Mouse (Mus musculus): ENCODE measurements around the gene Srebf2. TPM values are rescaled to one million over a fixed set of nuclear protein-coding genes. Genes with fewer than 3 reads are reported as not detected.

The Srebf2 gene
- total and polyA plus RNA-seq, 2 experiments from 2014 or later = 150 to 245 TPM

- TF ChIP-seq CTCF (IDR thresholded peaks at IDR 0.05) = no peak
- Histone ChIP-seq H3K9me3 (ENCODE audit: low read length) (no peaks in the 10 kb centered on the region), H3K27me3 (ENCODE audit: insufficient read depth, low read length) (no peaks in the 10 kb centered on the region), H3K4me2 (ENCODE audit: low read depth, low read length, poor library complexity, severe bottlenecking) (no peak overlapping the region), H3K4me1 (ENCODE audit: insufficient read depth, low read length) (peaks cover 8% of the 10 kb centered on the region; the same call in 1 of the 2 replicates), H3K4me3 (ENCODE audit: low read depth, low read length) (no peak overlapping the region), H3K36me3 (ENCODE audit: insufficient read depth, low read length) (no peaks in the 10 kb centered on the region), H3K27ac (ENCODE audit: low read depth, low read length) (no peak overlapping the region), H3K9ac (replicated peaks; ENCODE audit: low read length, poor library complexity, severe bottlenecking) (no peak overlapping the region)
- ATAC-seq (ENCODE audit: low FRiP score) (no peak), DNase-seq (ENCODE audit: low spot score) (no peak)
- 95% methylated on average over 4 of the region's 4 CpGs for WGBS
These were observed 4.2 kb downstream of the Srebf2 start for GRCm38 (mm10) chr15:82151176-82151575.

- Histone ChIP-seq H3K27me3 (ENCODE audit: insufficient read depth, low read length) (no peaks in the 10 kb centered on the region), H3K9ac (replicated peaks; ENCODE audit: low read length, poor library complexity, severe bottlenecking) (no peak overlapping the region), H3K36me3 (ENCODE audit: insufficient read depth, low read length) (no peaks in the 10 kb centered on the region), H3K4me1 (ENCODE audit: insufficient read depth, low read length) (peaks cover 7% of the 10 kb centered on the region; the same call in 1 of the 2 replicates), H3K9me3 (ENCODE audit: low read length) (no peaks in the 10 kb centered on the region), H3K4me2 (ENCODE audit: low read depth, low read length, poor library complexity, severe bottlenecking) (no peak overlapping the region), H3K27ac (ENCODE audit: low read depth, low read length) (no peak overlapping the region), H3K4me3 (ENCODE audit: low read depth, low read length) (no peak overlapping the region)
- WGBS = 80% methylated on average over 12 of the region's 12 CpGs
- DNase-seq (ENCODE audit: low spot score) (no peak), ATAC-seq (ENCODE audit: low FRiP score) (no peak)
- TF ChIP-seq CTCF (IDR thresholded peaks at IDR 0.05) = no peak
These were observed 5.0 kb downstream of the Srebf2 start for GRCm38 (mm10) chr15:82152022-82152421.

- Histone ChIP-seq H3K27ac (ENCODE audit: low read depth, low read length) (no peak overlapping the region), H3K4me2 (ENCODE audit: low read depth, low read length, poor library complexity, severe bottlenecking) (no peak overlapping the region), H3K27me3 (ENCODE audit: insufficient read depth, low read length) (no peaks in the 10 kb centered on the region), H3K9ac (replicated peaks; ENCODE audit: low read length, poor library complexity, severe bottlenecking) (no peak overlapping the region), H3K36me3 (ENCODE audit: insufficient read depth, low read length) (no peaks in the 10 kb centered on the region), H3K4me1 (ENCODE audit: insufficient read depth, low read length) (peaks cover 7% of the 10 kb centered on the region; the same call in 1 of the 2 replicates), H3K9me3 (ENCODE audit: low read length) (no peaks in the 10 kb centered on the region), H3K4me3 (ENCODE audit: low read depth, low read length) (no peak overlapping the region)
- 85% methylated on average over 7 of the region's 7 CpGs for WGBS
- no peak for ATAC-seq (ENCODE audit: low FRiP score)
- TF ChIP-seq CTCF (IDR thresholded peaks at IDR 0.05) = no peak
- no peak for DNase-seq (ENCODE audit: low spot score)
These were observed 5.5 kb downstream of the Srebf2 start for GRCm38 (mm10) chr15:82152435-82152834.

- no peak for ATAC-seq (ENCODE audit: low FRiP score)
- no peak overlapping the region for H3K9ac ChIP-seq (replicated peaks; ENCODE audit: low read length, poor library complexity, severe bottlenecking)
These were observed 9.3 kb downstream of the Srebf2 start for GRCm38 (mm10) chr15:82156298-82156697.

GRCm38 (mm10) chr15:82156902-82157301, 9.9 kb downstream of the Srebf2 start:
- Histone ChIP-seq H3K27me3 (ENCODE audit: insufficient read depth, low read length) (no peaks in the 10 kb centered on the region), H3K4me1 (ENCODE audit: insufficient read depth, low read length) (0 out of 2 replicates have a peak, but pooled peaks cover 3% of the 10 kb centered on the region), H3K4me3 (ENCODE audit: low read depth, low read length) (no peak overlapping the region), H3K9ac (replicated peaks; ENCODE audit: low read length, poor library complexity, severe bottlenecking) (no peak overlapping the region), H3K4me2 (ENCODE audit: low read depth, low read length, poor library complexity, severe bottlenecking) (no peak overlapping the region), H3K9me3 (ENCODE audit: low read length) (no peaks in the 10 kb centered on the region), H3K36me3 (ENCODE audit: insufficient read depth, low read length) (no peaks in the 10 kb centered on the region), H3K27ac (ENCODE audit: low read depth, low read length) (no peak overlapping the region)
- WGBS = 84% methylated on average over 10 of the region's 10 CpGs
- no peak for ATAC-seq (ENCODE audit: low FRiP score)
- no peak for TF ChIP-seq CTCF (IDR thresholded peaks at IDR 0.05)
- DNase-seq (ENCODE audit: low spot score) = no peak

More at GRCm38 (mm10) chr15:82156298-82156697, 9.3 kb downstream of the Srebf2 start:
- DNase-seq (ENCODE audit: low spot score) = no peak
- Histone ChIP-seq H3K4me2 (ENCODE audit: low read depth, low read length, poor library complexity, severe bottlenecking) (no peak overlapping the region), H3K4me1 (ENCODE audit: insufficient read depth, low read length) (0 out of 2 replicates have a peak, but pooled peaks cover 2% of the 10 kb centered on the region), H3K4me3 (ENCODE audit: low read depth, low read length) (no peak overlapping the region), H3K27ac (ENCODE audit: low read depth, low read length) (no peak overlapping the region), H3K27me3 (ENCODE audit: insufficient read depth, low read length) (no peaks in the 10 kb centered on the region), H3K9me3 (ENCODE audit: low read length) (no peaks in the 10 kb centered on the region), H3K36me3 (ENCODE audit: insufficient read depth, low read length) (no peaks in the 10 kb centered on the region)
- 95% methylated on average over 6 of the region's 6 CpGs for WGBS
- TF ChIP-seq CTCF (IDR thresholded peaks at IDR 0.05) = no peak

GRCm38 (mm10) chr15:82158243-82159035, 11.5 kb downstream of the Srebf2 start:
- no peak for TF ChIP-seq CTCF (IDR thresholded peaks at IDR 0.05)
- Histone ChIP-seq H3K9ac (replicated peaks; ENCODE audit: low read length, poor library complexity, severe bottlenecking) (no peak overlapping the region), H3K27ac (ENCODE audit: low read depth, low read length) (no peak overlapping the region), H3K4me1 (ENCODE audit: insufficient read depth, low read length) (0 out of 2 replicates have a peak, but pooled peaks cover 3% of the 10 kb centered on the region), H3K4me2 (ENCODE audit: low read depth, low read length, poor library complexity, severe bottlenecking) (no peak overlapping the region), H3K36me3 (ENCODE audit: insufficient read depth, low read length) (no peaks in the 10 kb centered on the region), H3K9me3 (ENCODE audit: low read length) (no peaks in the 10 kb centered on the region), H3K27me3 (ENCODE audit: insufficient read depth, low read length) (no peaks in the 10 kb centered on the region), H3K4me3 (ENCODE audit: low read depth, low read length) (no peak overlapping the region)
- WGBS = 76% methylated on average over 17 of the region's 17 CpGs
- DNase-seq (ENCODE audit: low spot score) = no peak
- no peak for ATAC-seq (ENCODE audit: low FRiP score)

All from midbrain, postnatal 0 days (tissue).